Mouse (Mus musculus): ENCODE measurements at regions not wholly inside any gene's neighbourhood (a gene's known extent, or its start where the extent isn't known, plus 50 kb on each side); places are given as distances from the start of the nearest gene placed in this dataset.
A peak's percentile ranks its signal among the peaks of the same experiment; 100 is the strongest.

- DNase-seq (ENCODE audit: extremely low spot score in 1 of 2, low spot score in 2 of 2), result no peak
- intact Hi-C loops (cut with DNase I), result no loop called here
- Histone ChIP-seq H3K4me3 (no peak overlapping the region), H3K27ac (no peak overlapping the region)
- TF ChIP-seq CTCF (IDR thresholded peaks at IDR 0.05), result no peak
Measured at GRCm38 (mm10) chr1:83701696-83702404, 293.9 kb upstream of the Sphkap start.

GRCm38 (mm10) chr1:83697422-83697821, 289.4 kb upstream of the Sphkap start:
- intact Hi-C loops (cut with DNase I), result no loop called here
- no peak for TF ChIP-seq CTCF (IDR thresholded peaks at IDR 0.05)
- Histone ChIP-seq H3K27ac (no peak overlapping the region), H3K4me3 (no peak overlapping the region)
- no peak for DNase-seq (ENCODE audit: extremely low spot score in 1 of 2, low spot score in 2 of 2)

DNA sequence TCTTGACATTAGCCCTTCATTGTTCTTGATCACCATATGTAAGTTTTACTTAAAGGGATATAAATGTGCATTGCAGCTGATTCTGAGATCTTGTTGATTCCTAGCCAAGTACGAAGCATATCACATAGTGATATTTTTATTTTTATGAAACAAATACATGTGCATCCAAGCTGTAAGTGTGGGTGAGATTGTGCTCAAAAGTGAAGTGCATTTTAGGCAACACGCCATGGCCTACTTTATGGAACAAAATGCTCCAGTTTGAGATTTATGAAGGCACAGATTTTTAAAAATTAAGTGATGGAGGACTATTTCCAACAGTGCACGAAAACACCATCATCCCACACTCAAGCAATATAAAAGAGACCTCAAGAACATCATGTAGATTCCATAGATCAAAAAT, 277.2 kb upstream of the Sphkap start:
- no peak for DNase-seq (ENCODE audit: extremely low spot score in 1 of 2, low spot score in 2 of 2)
- H3K4me3 ChIP-seq, result no peak overlapping the region
- intact Hi-C loops (cut with DNase I), result loop anchor here (5.0 to 10.0 kb wide), 2 partner anchors 160 to 278 kb away; partner anchors contain the start of gene Sphkap
- H3K27ac ChIP-seq, result no peak overlapping the region
- no peak for TF ChIP-seq CTCF (IDR thresholded peaks at IDR 0.05)

DNA sequence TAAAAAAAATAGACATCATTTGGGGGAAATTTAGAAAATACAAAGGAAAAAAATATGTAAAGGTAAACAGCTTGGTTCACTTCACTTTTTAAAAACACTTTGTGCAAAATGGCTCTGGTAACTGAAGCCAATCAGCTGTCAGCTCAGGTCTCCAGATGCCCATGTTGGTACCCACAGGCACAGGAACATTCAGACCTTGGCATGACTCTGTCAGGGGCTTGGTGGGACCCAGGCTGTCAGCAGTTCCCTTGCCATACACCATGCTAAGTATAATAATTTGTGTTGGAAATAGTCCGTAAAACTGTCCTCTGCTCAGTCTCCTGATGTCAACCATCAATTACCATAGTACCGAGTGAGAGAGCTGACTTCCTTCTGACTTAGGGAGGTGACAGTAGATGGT, 257.3 kb upstream of the Sphkap start:
- intact Hi-C loops (cut with DNase I), result no loop called here
- no peak for DNase-seq (ENCODE audit: extremely low spot score in 1 of 2, low spot score in 2 of 2)
- Histone ChIP-seq H3K4me3 (no peak overlapping the region), H3K27ac (no peak overlapping the region)
- TF ChIP-seq CTCF (IDR thresholded peaks at IDR 0.05), result no peak

GRCm38 (mm10) chr1:83661808-83662802, 254.1 kb upstream of the Sphkap start:
- no peak for TF ChIP-seq CTCF (IDR thresholded peaks at IDR 0.05)
- Histone ChIP-seq H3K27ac (no peak overlapping the region), H3K4me3 (no peak overlapping the region)
- intact Hi-C loops (cut with DNase I), result no loop called here
- no peak for DNase-seq (ENCODE audit: extremely low spot score in 1 of 2, low spot score in 2 of 2)

- Histone ChIP-seq H3K27ac (no peak overlapping the region), H3K4me3 (no peak overlapping the region)
- TF ChIP-seq CTCF (IDR thresholded peaks at IDR 0.05), result no peak
- intact Hi-C loops (cut with DNase I), result no loop called here
- peak in 1 of 2 experiments; percentile 10 for DNase-seq (ENCODE audit: extremely low spot score in 1 of 2, low spot score in 2 of 2)
Measured at GRCm38 (mm10) chr1:83653661-83654060, 245.7 kb upstream of the Sphkap start.

- intact Hi-C loops (cut with DNase I), result no loop called here
- no peak overlapping the region for H3K4me3 ChIP-seq
- TF ChIP-seq CTCF (IDR thresholded peaks at IDR 0.05), result no peak
- no peak overlapping the region for H3K27ac ChIP-seq
- no peak for DNase-seq (ENCODE audit: extremely low spot score in 1 of 2, low spot score in 2 of 2)
Measured at GRCm38 (mm10) chr1:83645606-83646005, 237.6 kb upstream of the Sphkap start.

DNA sequence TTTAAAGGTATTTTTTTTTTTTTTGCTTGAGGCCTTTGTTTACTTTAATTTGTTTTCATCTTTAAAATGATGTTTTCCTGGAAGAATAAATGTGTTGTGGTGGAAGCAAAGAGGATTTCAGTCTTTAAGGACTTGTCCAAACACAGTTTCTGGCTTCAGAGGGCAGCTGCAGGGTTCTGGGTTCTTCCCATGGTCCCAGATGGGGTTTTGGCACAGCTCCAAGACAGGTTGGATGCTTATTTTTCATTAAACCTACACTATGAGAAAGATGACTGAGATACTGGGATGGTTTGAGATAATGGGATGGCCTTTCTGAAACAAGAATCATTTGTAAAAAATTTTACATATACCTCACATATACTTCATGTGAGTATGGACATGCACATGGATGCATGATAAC, 234.7 kb upstream of the Sphkap start:
- intact Hi-C loops (cut with DNase I), result no loop called here
- Histone ChIP-seq H3K4me3 (no peak overlapping the region), H3K27ac (no peak overlapping the region)
- DNase-seq (ENCODE audit: extremely low spot score in 1 of 2, low spot score in 2 of 2), result no peak
- TF ChIP-seq CTCF (IDR thresholded peaks at IDR 0.05), result no peak

GRCm38 (mm10) chr1:83636051-83636450, 228.1 kb upstream of the Sphkap start:
- DNase-seq (ENCODE audit: extremely low spot score in 1 of 2, low spot score in 2 of 2), result no peak
- Histone ChIP-seq H3K27ac (no peak overlapping the region), H3K4me3 (no peak overlapping the region)
- TF ChIP-seq CTCF (IDR thresholded peaks at IDR 0.05), result no peak
- intact Hi-C loops (cut with DNase I), result no loop called here

GRCm38 (mm10) chr1:83631798-83632197, 223.8 kb upstream of the Sphkap start:
- intact Hi-C loops (cut with DNase I), result no loop called here

GRCm38 (mm10) chr1:83631394-83631793, 223.4 kb upstream of the Sphkap start:
- DNase-seq (ENCODE audit: extremely low spot score in 1 of 2, low spot score in 2 of 2), result no peak
- H3K4me3 ChIP-seq, result no peak overlapping the region
- intact Hi-C loops (cut with DNase I), result no loop called here

More at GRCm38 (mm10) chr1:83631798-83632197, 223.8 kb upstream of the Sphkap start:
- Histone ChIP-seq H3K27ac (no peak overlapping the region), H3K4me3 (no peak overlapping the region)
- TF ChIP-seq CTCF (IDR thresholded peaks at IDR 0.05), result no peak
- DNase-seq (ENCODE audit: extremely low spot score in 1 of 2, low spot score in 2 of 2), result peak; percentile 10 to 21

DNA sequence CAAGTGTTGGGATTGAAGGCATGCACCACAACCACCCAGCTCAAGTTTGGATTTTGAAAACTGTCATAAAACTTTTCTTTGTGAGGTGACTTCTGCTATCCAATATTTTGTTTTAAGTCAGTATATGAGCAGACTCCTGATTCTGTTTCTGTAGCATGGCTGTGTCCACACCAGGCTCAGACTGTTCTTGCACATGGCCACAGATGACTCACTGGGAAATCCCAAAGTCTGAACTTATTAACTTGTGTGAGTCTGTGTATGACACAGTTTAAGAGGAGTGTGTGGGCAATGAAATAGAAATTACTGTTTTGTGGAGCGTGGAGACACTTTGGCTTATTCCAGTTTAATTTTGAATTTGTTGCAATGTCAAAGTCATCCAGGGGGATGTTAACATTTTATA, 179.3 kb upstream of the Sphkap start:
- DNase-seq (ENCODE audit: extremely low spot score in 1 of 2, low spot score in 2 of 2), result no peak
- Histone ChIP-seq H3K4me3 (no peak overlapping the region), H3K27ac (no peak overlapping the region)
- intact Hi-C loops (cut with DNase I), result no loop called here
- no peak for TF ChIP-seq CTCF (IDR thresholded peaks at IDR 0.05)

More at GRCm38 (mm10) chr1:83631394-83631793, 223.4 kb upstream of the Sphkap start:
- no peak overlapping the region for H3K27ac ChIP-seq
- no peak for TF ChIP-seq CTCF (IDR thresholded peaks at IDR 0.05)

Measured in left cerebral cortex, adult 2 months (tissue).